Mouse (Mus musculus): Measurements from ENCODE around the gene Cry1. TPM values are rescaled to one million over a fixed set of nuclear protein-coding genes. Genes with fewer than 3 reads are reported as not detected.

Cry1 gene
- polyA plus RNA-seq, 1 experiment from 2014 or later: 32.9 TPM

GRCm38 (mm10) chr10:85189966-85190365, 5.1 kb upstream of the Cry1 start:
- Histone ChIP-seq H3K36me3 (no peaks in the 10 kb centered on the region), H3K4me1 (peaks cover 5% of the 10 kb centered on the region), H3K9ac (no peak overlapping the region), H3K9me3 (replicated peaks) (no peaks in the 10 kb centered on the region), H3K27ac (no peak overlapping the region), H3K4me3 (replicated peaks) (no peak overlapping the region), H3K27me3 (no peaks in the 10 kb centered on the region; the same call in 1 of the 2 replicates), H3K4me2 (no peak overlapping the region)
- WGBS: 85% methylated on average over 5 of the region's 5 CpGs
- ATAC-seq (replicated peaks; ENCODE audit: low FRiP score): no peak

- 91% methylated on average over 2 of the region's 2 CpGs for WGBS
- Histone ChIP-seq H3K9ac (no peak overlapping the region), H3K9me3 (replicated peaks) (no peaks in the 10 kb centered on the region), H3K4me3 (replicated peaks) (no peak overlapping the region), H3K27ac (no peak overlapping the region), H3K27me3 (no peaks in the 10 kb centered on the region), H3K4me1 (peaks cover 17% of the 10 kb centered on the region), H3K36me3 (no peaks in the 10 kb centered on the region), H3K4me2 (no peak overlapping the region)
- ATAC-seq (replicated peaks; ENCODE audit: low FRiP score): no peak
These were observed 1.6 kb upstream of the Cry1 start for GRCm38 (mm10) chr10:85186499-85186794.

DNA sequence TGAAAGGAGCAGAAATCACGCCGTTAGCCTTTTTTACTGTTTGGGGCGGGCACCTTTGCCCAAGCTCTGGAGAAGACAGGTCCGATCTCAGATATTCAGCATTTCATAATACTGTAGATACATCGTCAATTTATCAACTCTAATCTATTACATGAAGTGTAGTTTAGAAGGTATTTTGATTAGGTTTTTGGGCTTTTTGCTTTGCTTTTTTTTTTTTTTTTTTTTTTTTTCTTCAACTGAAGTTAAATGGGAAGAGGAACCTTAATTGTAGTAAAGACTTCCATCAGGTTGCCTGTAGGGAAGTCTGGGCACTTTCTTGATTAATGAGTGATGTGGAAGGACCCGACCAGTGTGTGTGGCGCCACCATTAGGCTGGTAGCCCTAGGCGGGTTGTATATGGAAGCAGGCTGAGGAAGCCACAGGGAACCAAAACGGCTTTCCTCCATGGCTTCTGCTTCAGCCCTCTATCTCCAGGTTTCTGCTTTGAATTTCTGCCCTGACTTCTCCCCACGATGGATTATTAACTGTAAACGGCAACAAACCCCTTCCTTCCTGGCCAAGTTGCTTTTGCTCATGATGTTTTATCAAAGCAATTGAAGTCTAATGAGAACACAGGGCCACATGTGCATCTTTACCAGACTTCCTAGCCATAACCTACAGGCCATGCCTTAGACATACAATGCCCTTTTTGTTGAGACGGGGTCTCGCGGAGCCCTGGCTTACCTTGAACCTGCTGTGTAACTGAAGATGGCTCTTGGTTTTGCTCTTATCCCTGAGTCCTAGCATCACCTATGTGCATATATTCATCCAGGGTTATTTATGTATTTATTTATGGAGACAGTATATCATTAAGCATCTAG, 1.0 kb upstream of the Cry1 start:
- no peak for ATAC-seq (replicated peaks; ENCODE audit: low FRiP score)
- peaks cover 17% of the 10 kb centered on the region for H3K4me1 ChIP-seq
- peak overlapping the region; percentile 79 for H3K9ac ChIP-seq
- no peaks in the 10 kb centered on the region for H3K27me3 ChIP-seq
- H3K4me2 ChIP-seq: peak overlapping the region; percentile 98
- H3K27ac ChIP-seq: peak overlapping the region; percentile 95
- WGBS: 28% methylated on average over 14 of the region's 14 CpGs
- no peaks in the 10 kb centered on the region for H3K36me3 ChIP-seq
- H3K9me3 ChIP-seq (replicated peaks): no peaks in the 10 kb centered on the region
- H3K4me3 ChIP-seq (replicated peaks): peak overlapping the region; percentile 92

GRCm38 (mm10) chr10:85184201-85184963, 482 bp downstream of the Cry1 start:
- H3K4me3 ChIP-seq (replicated peaks): peak overlapping the region; percentile 92
- H3K9ac ChIP-seq: peak overlapping the region; percentile 79
- no peaks in the 10 kb centered on the region for H3K36me3 ChIP-seq
- H3K4me2 ChIP-seq: peak overlapping the region; percentile 98
- H3K27ac ChIP-seq: peak overlapping the region; percentile 95
- H3K4me1 ChIP-seq: peaks cover 17% of the 10 kb centered on the region
- under 1% methylated on average over 94 of the region's 95 CpGs for WGBS
- H3K9me3 ChIP-seq (replicated peaks): no peaks in the 10 kb centered on the region
- peak; percentile 45 for ATAC-seq (replicated peaks; ENCODE audit: low FRiP score)
- no peaks in the 10 kb centered on the region for H3K27me3 ChIP-seq

DNA sequence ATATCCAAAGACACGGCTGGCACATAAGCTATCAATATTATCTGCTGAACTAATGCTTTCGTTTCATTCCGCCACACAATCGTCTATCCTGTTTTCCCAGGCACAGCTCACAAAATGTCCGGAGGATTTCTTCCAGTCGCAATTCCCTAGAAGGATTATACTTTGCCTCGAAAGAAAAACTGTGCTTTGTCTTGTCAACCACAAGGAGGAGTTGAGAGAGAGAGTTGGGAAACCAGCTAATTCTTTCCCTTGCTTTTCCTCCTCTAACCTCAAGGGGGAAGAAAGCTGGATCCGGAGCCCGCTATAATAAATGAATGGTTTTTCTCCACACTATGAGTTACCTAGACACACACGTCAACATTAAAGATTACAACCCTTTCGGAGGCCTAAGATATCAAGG, 1.2 kb downstream of the Cry1 start:
- H3K4me2 ChIP-seq: peak overlapping the region; percentile 98
- H3K36me3 ChIP-seq: no peaks in the 10 kb centered on the region
- peak overlapping the region; percentile 92 for H3K4me3 ChIP-seq (replicated peaks)
- H3K4me1 ChIP-seq: peaks cover 17% of the 10 kb centered on the region
- WGBS: 2% methylated on average over 11 of the region's 11 CpGs
- H3K27ac ChIP-seq: 0 out of 2 replicates have a peak overlapping the region, but pooled peaks have one; percentile 95
- H3K27me3 ChIP-seq: no peaks in the 10 kb centered on the region
- peak; percentile 9; the same call in 1 of the 2 replicates for ATAC-seq (replicated peaks; ENCODE audit: low FRiP score)
- H3K9ac ChIP-seq: peak overlapping the region; percentile 79
- H3K9me3 ChIP-seq (replicated peaks): no peaks in the 10 kb centered on the region

GRCm38 (mm10) chr10:85182766-85183165, 2.1 kb downstream of the Cry1 start:
- no peak overlapping the region for H3K27ac ChIP-seq
- H3K9ac ChIP-seq: no peak overlapping the region
- H3K4me2 ChIP-seq: peak overlapping the region; percentile 98
- WGBS: 86% methylated on average over 10 of the region's 10 CpGs
- H3K4me1 ChIP-seq: peaks cover 17% of the 10 kb centered on the region
- H3K36me3 ChIP-seq: no peaks in the 10 kb centered on the region
- no peak for ATAC-seq (replicated peaks; ENCODE audit: low FRiP score)
- peak overlapping the region; percentile 92 for H3K4me3 ChIP-seq (replicated peaks)
- H3K27me3 ChIP-seq: no peaks in the 10 kb centered on the region
- no peaks in the 10 kb centered on the region for H3K9me3 ChIP-seq (replicated peaks)

- Histone ChIP-seq H3K4me3 (replicated peaks) (no peak overlapping the region), H3K27ac (no peak overlapping the region), H3K36me3 (no peaks in the 10 kb centered on the region), H3K9me3 (replicated peaks) (no peaks in the 10 kb centered on the region), H3K4me1 (0 out of 2 replicates have a peak, but pooled peaks cover 3% of the 10 kb centered on the region), H3K4me2 (no peak overlapping the region), H3K9ac (no peak overlapping the region), H3K27me3 (no peaks in the 10 kb centered on the region)
- 77% methylated on average over 2 of the region's 2 CpGs for WGBS
- ATAC-seq (replicated peaks; ENCODE audit: low FRiP score): no peak
These were observed 8.2 kb downstream of the Cry1 start for GRCm38 (mm10) chr10:85176640-85177039.

DNA sequence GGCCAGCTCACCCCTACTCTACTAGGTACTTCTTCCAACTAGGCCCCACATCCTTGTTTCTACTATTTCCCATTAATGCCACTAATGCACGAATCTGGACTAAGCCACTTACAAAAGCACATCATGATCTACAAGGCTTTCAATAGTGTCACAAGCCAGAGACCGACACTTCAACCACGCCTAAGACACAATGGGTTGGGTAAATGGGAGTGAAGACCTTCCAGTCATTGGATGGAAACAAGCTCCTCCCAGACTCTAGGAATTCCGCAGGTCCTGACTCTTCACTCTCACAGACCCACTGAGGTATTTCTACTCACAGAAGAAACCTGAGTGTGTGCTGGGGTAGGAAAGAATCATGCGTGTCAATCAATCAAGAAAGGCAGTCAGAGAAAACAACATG, 19.6 kb downstream of the Cry1 start:
- H3K4me2 ChIP-seq: no peak overlapping the region
- no peaks in the 10 kb centered on the region for H3K9me3 ChIP-seq (replicated peaks)
- no peaks in the 10 kb centered on the region for H3K27me3 ChIP-seq
- no peak overlapping the region for H3K9ac ChIP-seq
- 93% methylated on average over 5 of the region's 5 CpGs for WGBS
- H3K4me3 ChIP-seq (replicated peaks): no peak overlapping the region
- H3K4me1 ChIP-seq: no peaks in the 10 kb centered on the region
- no peak for ATAC-seq (replicated peaks; ENCODE audit: low FRiP score)
- H3K36me3 ChIP-seq: no peaks in the 10 kb centered on the region
- H3K27ac ChIP-seq: no peak overlapping the region

- Histone ChIP-seq H3K4me2 (no peak overlapping the region), H3K4me3 (replicated peaks) (no peak overlapping the region), H3K9ac (no peak overlapping the region), H3K27ac (no peak overlapping the region), H3K4me1 (no peaks in the 10 kb centered on the region), H3K9me3 (replicated peaks) (no peaks in the 10 kb centered on the region), H3K36me3 (no peaks in the 10 kb centered on the region), H3K27me3 (no peaks in the 10 kb centered on the region)
- ATAC-seq (replicated peaks; ENCODE audit: low FRiP score): no peak
- 94% methylated on average over 13 of the region's 13 CpGs for WGBS
These were observed 20.1 kb downstream of the Cry1 start for GRCm38 (mm10) chr10:85164791-85165190.

- no peak overlapping the region for H3K4me3 ChIP-seq (replicated peaks)
- H3K36me3 ChIP-seq: no peaks in the 10 kb centered on the region
- 81% methylated on average over 5 of the region's 5 CpGs for WGBS
- H3K9me3 ChIP-seq (replicated peaks): no peaks in the 10 kb centered on the region
- H3K4me2 ChIP-seq: no peak overlapping the region
- no peak overlapping the region for H3K9ac ChIP-seq
- no peaks in the 10 kb centered on the region for H3K4me1 ChIP-seq
- H3K27me3 ChIP-seq: no peaks in the 10 kb centered on the region
- ATAC-seq (replicated peaks; ENCODE audit: low FRiP score): no peak
- no peak overlapping the region for H3K27ac ChIP-seq
These were observed 23.0 kb downstream of the Cry1 start for GRCm38 (mm10) chr10:85161745-85162351.

DNA sequence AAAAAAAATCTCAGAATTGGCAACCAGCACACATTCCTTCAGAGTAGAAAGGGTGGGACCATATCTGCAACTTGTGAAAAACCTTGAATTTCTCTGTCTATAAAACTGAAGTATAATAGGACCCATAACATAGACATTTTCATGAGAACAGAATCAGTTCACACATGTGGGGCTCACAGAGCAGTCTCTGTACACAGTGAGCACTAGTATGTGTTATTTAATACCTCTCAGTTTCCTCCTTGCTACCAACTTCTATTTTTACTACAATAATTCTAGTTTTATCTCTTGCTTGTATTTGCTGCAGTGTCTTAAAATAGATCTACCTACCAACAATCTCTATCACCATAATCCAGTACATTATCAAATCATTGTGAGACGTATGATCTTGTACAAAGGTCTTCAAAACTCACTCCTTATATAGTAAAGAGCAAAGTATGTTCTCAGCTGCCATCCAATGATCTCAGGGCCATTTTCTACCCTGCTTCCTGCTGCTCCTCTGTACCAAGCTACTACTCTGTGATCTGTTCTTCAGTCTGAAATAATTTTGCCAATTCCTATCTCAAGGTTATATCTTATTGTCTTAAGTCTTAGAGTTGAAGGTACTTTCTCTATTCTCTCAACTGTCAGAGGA, 24.8 kb downstream of the Cry1 start:
- Histone ChIP-seq H3K4me2 (no peak overlapping the region), H3K36me3 (no peaks in the 10 kb centered on the region), H3K27me3 (no peaks in the 10 kb centered on the region), H3K9me3 (replicated peaks) (no peaks in the 10 kb centered on the region), H3K4me1 (no peaks in the 10 kb centered on the region), H3K27ac (no peak overlapping the region), H3K4me3 (replicated peaks) (no peak overlapping the region), H3K9ac (no peak overlapping the region)
- no peak for ATAC-seq (replicated peaks; ENCODE audit: low FRiP score)
- 63% methylated on average over 1 of the region's 1 CpGs for WGBS

DNA sequence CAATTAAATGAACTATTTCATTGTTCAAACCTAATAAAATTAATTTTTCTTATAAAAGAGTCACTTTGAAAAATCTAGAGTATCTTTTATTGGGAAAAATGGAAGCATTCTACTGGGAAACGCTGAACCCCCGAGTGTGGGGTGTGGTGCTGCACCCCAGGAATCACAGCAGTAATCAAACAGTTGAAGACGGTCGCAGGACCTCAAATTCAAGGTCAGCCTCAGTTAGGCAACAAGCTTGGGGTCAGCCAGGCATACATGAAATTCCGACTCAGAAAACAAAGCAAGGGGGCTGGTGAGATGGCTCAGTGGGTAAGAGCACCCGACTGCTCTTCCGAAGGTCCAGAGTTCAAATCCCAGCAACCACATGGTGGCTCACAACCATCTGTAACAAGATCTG, 27.4 kb downstream of the Cry1 start:
- WGBS: 92% methylated on average over 7 of the region's 7 CpGs
- Histone ChIP-seq H3K4me2 (no peak overlapping the region), H3K9ac (no peak overlapping the region), H3K9me3 (replicated peaks) (no peaks in the 10 kb centered on the region), H3K27ac (no peak overlapping the region), H3K27me3 (no peaks in the 10 kb centered on the region), H3K4me1 (no peaks in the 10 kb centered on the region), H3K4me3 (replicated peaks) (no peak overlapping the region), H3K36me3 (no peaks in the 10 kb centered on the region)
- ATAC-seq (replicated peaks; ENCODE audit: low FRiP score): no peak

Data from kidney, embryonic 15.5 days (tissue).